Mouse (Mus musculus) erythroblast, embryonic 14.5 days (primary cell): Measurements from ENCODE around the gene Kcnd2. TPM values are rescaled to one million over a fixed set of nuclear protein-coding genes. Genes with fewer than 3 reads are reported as not detected.

Experiments used
- H3K27me3 ChIP-seq: 2 replicates; pipeline ENCODE4 v1.6.1; 2012; ENCODE audit warnings: inconsistent platforms; ENCODE audit not compliant: control insufficient read depth
- H3K36me3 ChIP-seq: 2 replicates; pipeline ENCODE4 v1.6.1; 2012; ENCODE audit warnings: mild to moderate bottlenecking, inconsistent platforms; ENCODE audit not compliant: control insufficient read depth
- H3K4me1 ChIP-seq: 2 replicates; pipeline ENCODE4 v1.6.1; 2012; ENCODE audit warnings: inconsistent platforms; ENCODE audit not compliant: control insufficient read depth
- H3K4me3 ChIP-seq: replicated peaks from 2 replicates; pipeline ENCODE3; 2012; ENCODE audit warnings: moderate library complexity, mild to moderate bottlenecking, inconsistent platforms
- H3K9me3 ChIP-seq: 2 replicates; pipeline ENCODE4 v1.6.1; 2012; ENCODE audit warnings: low read length, inconsistent platforms, mixed read lengths; ENCODE audit not compliant: control insufficient read depth
- GATA1 ChIP-seq: IDR thresholded peaks from 2 replicates; pipeline ENCODE4 v1.6.1; 2012; ENCODE audit warnings: low read length, inconsistent platforms, mixed read lengths
- TAL1 ChIP-seq: IDR thresholded peaks from 3 replicates; pipeline ENCODE4 v1.6.1; 2012; ENCODE audit warnings: low read length, inconsistent platforms, mixed read lengths
- polyA plus RNA-seq: library from polyadenylated mRNA; stranded (reverse); fragments of >175 nt; gene quantifications from 2 replicates; pipeline ENCODE4 v1.2.3, GENCODE M21; 2012

Kcnd2 gene
- polyA plus RNA-seq, 1 experiment, result not detected

- no peaks in the 10 kb centered on the region for H3K27me3 ChIP-seq
- H3K4me3 ChIP-seq, result no peak overlapping the region
- H3K4me1 ChIP-seq, result no peaks in the 10 kb centered on the region
- H3K9me3 ChIP-seq, result no peaks in the 10 kb centered on the region
- H3K36me3 ChIP-seq, result no peaks in the 10 kb centered on the region
- TF ChIP-seq TAL1 (no peak), GATA1 (no peak)
These were observed 176.5 kb downstream of the Kcnd2 start for GRCm38 (mm10) chr6:21391776-21392175.

- H3K4me3 ChIP-seq, result no peak overlapping the region
- H3K4me1 ChIP-seq, result no peaks in the 10 kb centered on the region
- TF ChIP-seq TAL1 (no peak), GATA1 (no peak)
- H3K9me3 ChIP-seq, result no peaks in the 10 kb centered on the region
- H3K27me3 ChIP-seq, result no peaks in the 10 kb centered on the region
- H3K36me3 ChIP-seq, result no peaks in the 10 kb centered on the region
These were observed 198.4 kb downstream of the Kcnd2 start for GRCm38 (mm10) chr6:21413656-21414055.

GRCm38 (mm10) chr6:21418246-21418645, 202.9 kb downstream of the Kcnd2 start:
- H3K4me3 ChIP-seq, result no peak overlapping the region
- H3K36me3 ChIP-seq, result no peaks in the 10 kb centered on the region
- H3K9me3 ChIP-seq, result no peaks in the 10 kb centered on the region
- no peaks in the 10 kb centered on the region for H3K27me3 ChIP-seq
- no peaks in the 10 kb centered on the region for H3K4me1 ChIP-seq
- TF ChIP-seq GATA1 (no peak), TAL1 (no peak)

GRCm38 (mm10) chr6:21424202-21424785, 209.0 kb downstream of the Kcnd2 start:
- H3K4me3 ChIP-seq, result no peak overlapping the region
- TF ChIP-seq TAL1, result no peak
- no peak for TF ChIP-seq GATA1
- H3K9me3 ChIP-seq, result no peaks in the 10 kb centered on the region
- H3K36me3 ChIP-seq, result no peaks in the 10 kb centered on the region
- H3K27me3 ChIP-seq, result no peaks in the 10 kb centered on the region
- H3K4me1 ChIP-seq, result no peaks in the 10 kb centered on the region

- Histone ChIP-seq H3K4me1 (no peaks in the 10 kb centered on the region), H3K27me3 (no peaks in the 10 kb centered on the region), H3K36me3 (no peaks in the 10 kb centered on the region), H3K4me3 (no peak overlapping the region), H3K9me3 (no peaks in the 10 kb centered on the region)
- no peak for TF ChIP-seq TAL1
- TF ChIP-seq GATA1, result no peak
These were observed 215.8 kb downstream of the Kcnd2 start for GRCm38 (mm10) chr6:21431120-21431519.

- Histone ChIP-seq H3K9me3 (no peaks in the 10 kb centered on the region), H3K27me3 (no peaks in the 10 kb centered on the region), H3K36me3 (no peaks in the 10 kb centered on the region), H3K4me1 (no peaks in the 10 kb centered on the region), H3K4me3 (no peak overlapping the region)
- TF ChIP-seq GATA1, result no peak
- no peak for TF ChIP-seq TAL1
These were observed 249.4 kb downstream of the Kcnd2 start for GRCm38 (mm10) chr6:21464719-21465118.

- H3K36me3 ChIP-seq, result no peaks in the 10 kb centered on the region
- TF ChIP-seq GATA1 (no peak), TAL1 (no peak)
- H3K4me3 ChIP-seq, result no peak overlapping the region
- H3K9me3 ChIP-seq, result no peaks in the 10 kb centered on the region
- H3K27me3 ChIP-seq, result no peaks in the 10 kb centered on the region
- no peaks in the 10 kb centered on the region for H3K4me1 ChIP-seq
These were observed 256.7 kb downstream of the Kcnd2 start for GRCm38 (mm10) chr6:21471891-21472544.

- Histone ChIP-seq H3K4me1 (no peaks in the 10 kb centered on the region), H3K4me3 (no peak overlapping the region), H3K27me3 (no peaks in the 10 kb centered on the region), H3K36me3 (no peaks in the 10 kb centered on the region), H3K9me3 (no peaks in the 10 kb centered on the region)
- TF ChIP-seq GATA1 (no peak), TAL1 (no peak)
These were observed 267.4 kb downstream of the Kcnd2 start for GRCm38 (mm10) chr6:21482714-21483113.

- Histone ChIP-seq H3K27me3 (no peaks in the 10 kb centered on the region), H3K9me3 (no peaks in the 10 kb centered on the region), H3K4me1 (no peaks in the 10 kb centered on the region), H3K36me3 (no peaks in the 10 kb centered on the region), H3K4me3 (no peak overlapping the region)
- no peak for TF ChIP-seq TAL1
These were observed 273.2 kb downstream of the Kcnd2 start for GRCm38 (mm10) chr6:21488536-21488935.
